Mouse (Mus musculus) midbrain, embryonic 14.5 days (tissue): ENCODE measurements around the gene Prcc. TPM values are rescaled to one million over a fixed set of nuclear protein-coding genes. Genes with fewer than 3 reads are reported as not detected.

ENCODE experiments used
- ATAC-seq: fragments of 200-750 bp; cut with Nextera tagmentation; 2 replicates; pipeline ENCODE4 v1.8.0; 2017; ENCODE audit warnings: moderate number of reproducible peaks, moderate library complexity; ENCODE audit not compliant: low FRiP score, low TSS enrichment
- DNase-seq: peaks from one replicate; pipeline ENCODE4 v3.0.0-alpha.2; 2015
- H3K27ac ChIP-seq: fragments of 300-500 bp; sonication (generic); replicated peaks from 2 replicates; pipeline ENCODE4 v1.5.1; 2014; ENCODE audit warnings: mild to moderate bottlenecking, low read depth, low read length, moderate library complexity
- H3K27me3 ChIP-seq: fragments of 300-500 bp; sonication (generic); 2 replicates; pipeline ENCODE4 v1.6.1; 2014; ENCODE audit warnings: low read length, control low read depth, mixed read lengths; ENCODE audit not compliant: control insufficient read depth, insufficient read depth
- H3K36me3 ChIP-seq: fragments of 300-500 bp; sonication (generic); 2 replicates; pipeline ENCODE4 v1.6.1; 2014; ENCODE audit warnings: low read length, control low read depth; ENCODE audit not compliant: control insufficient read depth, insufficient read depth
- H3K4me1 ChIP-seq: fragments of 300-500 bp; sonication (generic); 2 replicates; pipeline ENCODE4 v1.6.1; 2014; ENCODE audit warnings: mild to moderate bottlenecking, antibody characterized with exemption, low read length, control low read depth; ENCODE audit not compliant: control insufficient read depth, insufficient read depth
- H3K4me2 ChIP-seq: fragments of 300-500 bp; sonication (generic); 2 replicates; pipeline ENCODE4 v1.6.1; 2014; ENCODE audit warnings: mild to moderate bottlenecking, low read length, moderate library complexity
- H3K4me3 ChIP-seq: fragments of 300-500 bp; sonication (generic); replicated peaks from 2 replicates; pipeline ENCODE4 v1.5.1; 2014; ENCODE audit warnings: low read depth, low read length
- H3K9ac ChIP-seq: fragments of 300-500 bp; sonication (generic); replicated peaks from 2 replicates; pipeline ENCODE4 v1.6.1; 2014; ENCODE audit warnings: mild to moderate bottlenecking, low read length, moderate library complexity
- H3K9me3 ChIP-seq: fragments of 300-500 bp; sonication (generic); 2 replicates; pipeline ENCODE4 v1.6.1; 2016; ENCODE audit warnings: low read length, control low read depth, mixed read lengths; ENCODE audit not compliant: control insufficient read depth
- WGBS: fragments of 180-500 bp; shearing (Covaris S2); extraction: QIAGEN DNeasy Blood & Tissue Kit; methylation state at CpG from one replicate; pipeline ENCODE4 v1.1.7; 2014; 5-methylcytosine and 5-hydroxymethylcytosine counted together
- polyA plus RNA-seq: library from polyadenylated mRNA; unstranded; fragments of >200 nt; fragmentation: Nextera tagmentation; extraction: Ambion mirVana; gene quantifications from 2 replicates; pipeline ENCODE4 v1.2.1, GENCODE M21; 2014

Prcc gene
- polyA plus RNA-seq = 17.4 and 22.5 TPM in 2 replicates

- DNase-seq = peak; percentile 97
Observed at GRCm38 (mm10) chr3:87885281-87886003, at the start of gene Prcc. Prcc (minus strand) TSS chr3:87885608.

DNA sequence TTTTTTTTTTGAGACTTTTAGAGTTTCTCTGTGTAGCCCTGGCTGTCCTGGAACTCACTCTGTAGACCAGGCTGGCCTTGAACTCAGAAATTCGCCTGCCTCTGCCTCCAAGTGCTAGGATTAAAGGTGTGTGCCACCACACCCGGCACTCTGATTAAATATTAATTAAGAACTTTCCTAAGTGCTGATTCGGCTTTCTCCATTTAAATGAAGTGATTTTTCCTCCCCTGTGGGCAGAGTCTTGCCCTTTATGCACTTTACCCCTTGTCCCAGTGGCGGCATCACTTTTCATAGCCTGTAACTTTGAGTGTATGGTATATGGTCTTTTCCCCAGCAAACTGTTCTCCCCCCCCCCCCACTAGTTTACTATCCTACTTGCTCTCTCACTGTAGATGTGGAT is 49.8 kb upstream of the Prcc start:
- Histone ChIP-seq H3K27me3 (no peaks in the 10 kb centered on the region), H3K4me3 (no peak overlapping the region), H3K27ac (no peak overlapping the region), H3K9me3 (no peaks in the 10 kb centered on the region), H3K36me3 (peaks cover 63% of the 10 kb centered on the region), H3K4me2 (no peak overlapping the region), H3K9ac (no peak overlapping the region), H3K4me1 (peaks cover 7% of the 10 kb centered on the region)
- no peak for DNase-seq
- 84% methylated on average over 4 of the region's 4 CpGs for WGBS
- ATAC-seq = no peak

More at GRCm38 (mm10) chr3:87885281-87886003, at the start of gene Prcc:
- Histone ChIP-seq H3K9ac (peak within 1 kb of the TSS; percentile 86), H3K9me3 (no peaks in the 10 kb centered on the region), H3K4me3 (peak within 1 kb of the TSS; percentile 91), H3K36me3 (peaks cover 4% of the 10 kb centered on the region), H3K27me3 (no peaks in the 10 kb centered on the region), H3K27ac (peak within 1 kb of the TSS; percentile 82), H3K4me2 (peak within 1 kb of the TSS; percentile 93), H3K4me1 (peaks cover 18% of the 10 kb centered on the region)
- WGBS = under 1% methylated on average over 33 of the region's 33 CpGs
- peak; percentile 97 for ATAC-seq

DNA sequence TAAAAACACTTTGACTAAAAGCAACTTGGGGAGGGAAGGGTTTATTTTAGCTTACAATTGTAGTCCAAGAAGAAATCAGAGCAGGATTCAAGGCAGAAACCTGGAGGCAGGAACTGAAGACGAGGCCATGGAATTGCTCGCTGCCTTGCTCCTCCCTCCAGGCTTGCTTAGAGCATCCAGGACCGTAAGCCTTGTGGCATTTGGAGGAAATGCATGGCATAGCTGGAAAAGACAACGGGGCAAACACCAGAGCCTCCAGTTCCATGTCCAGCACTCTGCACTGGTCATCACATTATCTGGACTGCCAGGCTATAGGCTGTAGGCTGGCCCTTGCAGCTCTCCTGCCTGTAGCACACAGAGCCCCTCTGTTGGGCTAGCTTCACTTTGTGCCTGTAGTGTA is 49.1 kb upstream of the Prcc start:
- ATAC-seq (no peak), DNase-seq (no peak)
- Histone ChIP-seq H3K36me3 (peaks cover 56% of the 10 kb centered on the region), H3K27me3 (no peaks in the 10 kb centered on the region), H3K9me3 (no peaks in the 10 kb centered on the region), H3K4me2 (no peak overlapping the region), H3K4me1 (peaks cover 7% of the 10 kb centered on the region), H3K4me3 (no peak overlapping the region), H3K27ac (no peak overlapping the region), H3K9ac (peak overlapping the region; percentile 4; the same call in 1 of the 2 replicates)
- 71% methylated on average over 4 of the region's 4 CpGs for WGBS

DNA sequence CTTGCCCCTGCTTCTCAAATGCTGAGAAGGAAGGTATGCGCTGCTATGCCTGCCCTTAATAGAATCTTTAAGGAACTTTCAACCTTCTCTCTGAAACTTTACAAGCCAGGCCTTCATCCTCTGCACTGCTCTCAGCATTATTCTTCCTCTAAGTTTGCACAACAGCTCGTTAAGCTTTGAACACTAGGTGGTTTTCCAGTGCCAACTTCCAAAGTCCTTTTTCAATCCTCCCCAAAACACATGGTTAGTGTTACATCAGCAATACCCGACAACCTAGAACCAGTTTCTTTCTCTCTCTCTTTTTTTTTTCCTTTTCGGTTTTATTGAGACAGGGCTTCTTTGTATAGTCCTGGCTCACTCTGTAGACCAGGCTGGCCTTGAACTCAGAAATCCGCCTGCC is 48.6 kb upstream of the Prcc start:
- no peak overlapping the region for H3K4me2 ChIP-seq
- ATAC-seq = no peak
- DNase-seq = no peak
- H3K4me1 ChIP-seq = peaks cover 11% of the 10 kb centered on the region
- no peak overlapping the region for H3K27ac ChIP-seq
- H3K9ac ChIP-seq = no peak overlapping the region
- H3K27me3 ChIP-seq = no peaks in the 10 kb centered on the region
- H3K36me3 ChIP-seq = peaks cover 51% of the 10 kb centered on the region
- WGBS = 88% methylated on average over 5 of the region's 5 CpGs
- H3K9me3 ChIP-seq = no peaks in the 10 kb centered on the region
- H3K4me3 ChIP-seq = no peak overlapping the region

GRCm38 (mm10) chr3:87930078-87930795 is 44.8 kb upstream of the Prcc start, which contains the start of the genes Isg20l2 and Rrnad1:
Isg20l2 (plus strand) TSS chr3:87930314.
Rrnad1 (minus strand) TSS chr3:87930717.
- Histone ChIP-seq H3K36me3 (peaks cover 57% of the 10 kb centered on the region), H3K27me3 (no peaks in the 10 kb centered on the region), H3K4me2 (peak within 1 kb of the TSS; percentile 82), H3K9ac (peak within 1 kb of the TSS; percentile 85), H3K9me3 (no peaks in the 10 kb centered on the region), H3K27ac (peak within 1 kb of the TSS; percentile 88), H3K4me3 (peak within 1 kb of the TSS; percentile 93), H3K4me1 (peaks cover 11% of the 10 kb centered on the region)
- peak; percentile 99 for DNase-seq
- under 1% methylated on average over 78 of the region's 78 CpGs for WGBS
- ATAC-seq = peak; percentile 98

DNA sequence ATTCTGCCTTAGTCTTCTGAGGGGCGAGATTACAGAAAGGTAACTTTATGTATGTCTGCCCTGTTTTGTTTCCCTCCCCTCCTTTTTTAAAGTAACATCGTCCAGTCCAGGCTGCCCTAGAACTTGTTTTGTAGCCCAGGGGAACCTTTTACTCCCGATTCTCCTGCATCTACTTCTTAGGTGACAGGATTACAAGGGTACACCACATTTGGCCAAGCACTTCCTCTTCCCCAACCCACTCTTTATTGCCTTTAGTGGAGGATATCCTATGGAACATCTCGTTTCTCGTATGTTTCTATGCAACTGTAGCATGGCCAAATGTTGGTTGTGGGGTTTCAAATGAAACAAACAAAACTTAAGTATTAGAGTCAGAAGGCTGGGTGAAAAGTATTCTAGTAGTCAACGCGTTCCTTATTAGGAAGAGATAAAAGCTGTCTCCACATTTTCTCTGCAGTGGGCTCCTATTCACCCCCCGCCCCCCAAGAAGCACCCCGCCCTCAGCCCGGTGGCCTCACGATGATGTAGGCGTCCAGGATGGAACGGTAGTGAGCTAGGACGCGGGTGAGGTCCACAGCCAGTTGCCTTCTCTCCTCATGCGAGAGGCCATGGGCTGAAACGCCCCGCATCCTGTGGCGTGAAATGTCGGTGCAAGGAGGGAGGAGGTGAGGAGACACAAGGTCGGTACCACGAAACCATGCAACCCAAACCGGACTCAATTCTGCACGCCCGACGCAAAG is 44.1 kb upstream of the Prcc start:
- peak; percentile 38 for ATAC-seq
- Histone ChIP-seq H3K4me2 (peak overlapping the region; percentile 79), H3K4me1 (peaks cover 11% of the 10 kb centered on the region), H3K9ac (peak overlapping the region; percentile 85), H3K36me3 (peaks cover 59% of the 10 kb centered on the region), H3K9me3 (no peaks in the 10 kb centered on the region), H3K27me3 (no peaks in the 10 kb centered on the region), H3K4me3 (peak overlapping the region; percentile 93), H3K27ac (peak overlapping the region; percentile 88)
- 8% methylated on average over 26 of the region's 26 CpGs for WGBS
- DNase-seq = no peak

GRCm38 (mm10) chr3:87927452-87927851 is 42.0 kb upstream of the Prcc start:
- H3K27me3 ChIP-seq = no peaks in the 10 kb centered on the region
- no peak overlapping the region for H3K4me3 ChIP-seq
- no peaks in the 10 kb centered on the region for H3K9me3 ChIP-seq
- DNase-seq = no peak
- H3K4me2 ChIP-seq = no peak overlapping the region
- WGBS = 95% methylated on average over 5 of the region's 5 CpGs
- ATAC-seq = no peak
- H3K27ac ChIP-seq = no peak overlapping the region
- peaks cover 63% of the 10 kb centered on the region for H3K36me3 ChIP-seq
- H3K9ac ChIP-seq = no peak overlapping the region
- peaks cover 11% of the 10 kb centered on the region for H3K4me1 ChIP-seq

DNA sequence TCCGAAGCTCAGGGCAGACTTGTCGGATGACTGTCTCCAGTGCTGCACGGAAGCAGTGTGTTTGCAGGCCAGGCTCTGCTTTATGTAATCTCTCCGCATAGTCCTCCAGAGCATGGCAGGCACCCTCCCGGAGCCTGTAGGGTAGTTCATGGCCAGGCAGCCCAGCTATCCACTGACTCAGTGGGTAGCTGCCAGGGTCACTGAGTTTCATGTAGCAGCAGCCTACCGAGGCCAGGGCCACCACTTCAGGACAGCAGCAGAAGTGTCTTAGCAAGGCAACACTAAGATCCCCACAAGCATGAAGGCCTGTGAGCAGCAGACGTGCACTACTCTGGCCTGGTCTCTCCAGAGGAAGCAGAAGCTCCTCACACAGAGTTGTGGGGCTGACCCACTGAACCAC is 39.6 kb upstream of the Prcc start:
- no peak for ATAC-seq
- no peak overlapping the region for H3K4me2 ChIP-seq

More for the DNA sequence above, 39.6 kb upstream of the Prcc start:
- H3K27ac ChIP-seq = no peak overlapping the region
- 92% methylated on average over 7 of the region's 7 CpGs for WGBS
- DNase-seq = no peak
- peaks cover 8% of the 10 kb centered on the region for H3K4me1 ChIP-seq
- H3K9ac ChIP-seq = no peak overlapping the region
- H3K36me3 ChIP-seq = peaks cover 59% of the 10 kb centered on the region
- H3K27me3 ChIP-seq = no peaks in the 10 kb centered on the region
- no peak overlapping the region for H3K4me3 ChIP-seq
- no peaks in the 10 kb centered on the region for H3K9me3 ChIP-seq
